Comparison of ENCODE assay signal across 29 mouse cellular contexts in genomic region chr5:45055276-45055959, GRCm38 (mm10).
DNase-seq lines count a peak whose midpoint lies in the region; ATAC-seq lines count a peak whose summit lies in the region.
"Had no signal": no experiment of that assay in that cellular context is flagged by ENCODE, and none has a peak within 500 bp of the region (broad histone marks: within the 10 kb centered on the region; RNA-seq: fewer than 3 reads in every experiment).

No protein-coding gene starts in this region.

- H3K4me3 ChIP-seq in embryonic facial prominence, embryonic 15.5 days (replicated peaks) = no peak overlapping the region
- no peak overlapping the region for H3K4me3 ChIP-seq in limb, embryonic 12.5 days (replicated peaks)
- H3K4me3 ChIP-seq: gastrocnemius, adult 2 months; heart, adult 2 months; heart, embryonic 12.5 days; layer of hippocampus, adult 2 months; left cerebral cortex, adult 2 months; liver, embryonic 13.5 days; midbrain, embryonic 13.5 days had no signal

- DNase-seq in gastrocnemius, adult 18-20 months (ENCODE audit: low spot score) = peak; percentile 17
- DNase-seq in gastrocnemius, postnatal 14 days = no peak
- DNase-seq in right cerebral cortex, postnatal 14 days = no peak
- DNase-seq in left cerebral cortex, postnatal 10 days (ENCODE audit: extremely low spot score in 1 of 2, low spot score in 2 of 2) = no peak
- DNase-seq in T-cell, adult 2 months (ENCODE audit: low spot score) = no peak
- DNase-seq: adrenal gland, postnatal 36 days; cerebellum, adult 18-20 months; gastrocnemius, adult 2 months; heart, adult 2 months; kidney, adult 11 months; kidney, postnatal 25 days; left cerebral cortex, postnatal 4 days; liver, embryonic 13.5 days; lung, adult 2 months; lung, postnatal 10 days; thymus, adult 18-20 months; thymus, postnatal 25 days had no signal

- ATAC-seq in embryonic facial prominence, embryonic 15.5 days (ENCODE audit: insufficient number of reproducible peaks, low FRiP score, low TSS enrichment, low read depth) = peak; percentile 43
- ATAC-seq in limb, embryonic 12.5 days (ENCODE audit: insufficient number of reproducible peaks, insufficient read depth, low FRiP score, low TSS enrichment, low read depth) = peak; percentile 83
- ATAC-seq: forebrain, embryonic 14.5 days; inflammation-experienced regulatory T-cells, adult 6 months; midbrain, embryonic 13.5 days; Patski had no signal

- no peak overlapping the region for H3K9ac ChIP-seq in embryonic facial prominence, embryonic 15.5 days
- no peak overlapping the region for H3K9ac ChIP-seq in limb, embryonic 12.5 days (replicated peaks)
- H3K9ac ChIP-seq: heart, embryonic 12.5 days; hindbrain, embryonic 14.5 days; liver, embryonic 13.5 days; midbrain, embryonic 13.5 days had no signal

- H3K27ac ChIP-seq in embryonic facial prominence, embryonic 15.5 days (replicated peaks) = no peak overlapping the region
- no peak overlapping the region for H3K27ac ChIP-seq in limb, embryonic 12.5 days
- H3K27ac ChIP-seq: gastrocnemius, adult 2 months; heart, adult 2 months; hindbrain, embryonic 14.5 days; layer of hippocampus, adult 2 months; left cerebral cortex, adult 2 months; liver, embryonic 13.5 days; macrophage; midbrain, embryonic 13.5 days; stomach, postnatal 0 days had no signal

- no peaks in the 10 kb centered on the region for H3K36me3 ChIP-seq in embryonic facial prominence, embryonic 15.5 days
- H3K36me3 ChIP-seq in limb, embryonic 12.5 days = no peaks in the 10 kb centered on the region
- H3K36me3 ChIP-seq: heart, embryonic 12.5 days; liver, embryonic 13.5 days; midbrain, embryonic 13.5 days had no signal

- H3K27me3 ChIP-seq in embryonic facial prominence, embryonic 15.5 days = no peaks in the 10 kb centered on the region
- no peaks in the 10 kb centered on the region for H3K27me3 ChIP-seq in limb, embryonic 12.5 days
- H3K27me3 ChIP-seq: heart, embryonic 12.5 days; liver, embryonic 13.5 days; midbrain, embryonic 13.5 days; Patski had no signal

- 45% methylated on average over 4 of the region's 4 CpGs for WGBS in embryonic facial prominence, embryonic 15.5 days
- 26% methylated on average over 4 of the region's 4 CpGs for WGBS in limb, embryonic 12.5 days

- intact Hi-C loops in gastrocnemius, postnatal 14 days (cut with DNase I; ENCODE audit: low total_unique reads) = no loop called here
- intact Hi-C loops in left cerebral cortex, postnatal 10 days (cut with DNase I) = no loop called here

- no peaks in the 10 kb centered on the region for H3K4me1 ChIP-seq in embryonic facial prominence, embryonic 15.5 days
- no peaks in the 10 kb centered on the region for H3K4me1 ChIP-seq in limb, embryonic 12.5 days (replicated peaks)
- H3K4me1 ChIP-seq: heart, embryonic 12.5 days; liver, embryonic 13.5 days; midbrain, embryonic 13.5 days had no signal

- H3K9me3 ChIP-seq in embryonic facial prominence, embryonic 15.5 days (replicated peaks) = no peaks in the 10 kb centered on the region
- no peaks in the 10 kb centered on the region for H3K9me3 ChIP-seq in limb, embryonic 12.5 days
- H3K9me3 ChIP-seq: heart, embryonic 12.5 days; liver, embryonic 13.5 days; midbrain, embryonic 13.5 days had no signal

- H3K4me2 ChIP-seq in embryonic facial prominence, embryonic 15.5 days (replicated peaks) = no peak overlapping the region
- H3K4me2 ChIP-seq in limb, embryonic 12.5 days = no peak overlapping the region
- H3K4me2 ChIP-seq: heart, embryonic 12.5 days; hindbrain, embryonic 14.5 days; liver, embryonic 13.5 days; midbrain, embryonic 13.5 days had no signal
